15 mouse cellular contexts compared by ENCODE assay signal in genomic region chr2:153263053-153263452, GRCm38 (mm10). TPM values are rescaled to one million over a fixed set of nuclear protein-coding genes. Genes with fewer than 3 reads are reported as not detected.
DNase-seq lines count a peak whose midpoint lies in the region; ATAC-seq lines count a peak whose summit lies in the region.
"Had no signal": no experiment of that assay in that cellular context is flagged by ENCODE, and none has a peak within 500 bp of the region (broad histone marks: within the 10 kb centered on the region; RNA-seq: fewer than 3 reads in every experiment).

No protein-coding gene starts in this region.

- peak; percentile 88 for DNase-seq in T-cell, adult 2 months (ENCODE audit: low spot score)
- DNase-seq in thymus, postnatal 10 days (ENCODE audit: low spot score in 2 of 2), result peak; percentile 58 to 71
- DNase-seq in heart, postnatal 36 days, result no peak
- no peak for DNase-seq in cerebellum, postnatal 14 days
- no peak for DNase-seq in left cerebral cortex, postnatal 36 days (ENCODE audit: low spot score in 2 of 2)
- DNase-seq: adrenal gland, postnatal 36 days; gastrocnemius, postnatal 25 days; lung, embryonic 14.5 days; right cerebral cortex, adult 18-20 months had no signal

- intact Hi-C loops in heart, postnatal 36 days (cut with DNase I), result no loop called here
- intact Hi-C loops in left cerebral cortex, postnatal 36 days (cut with DNase I), result no loop called here

- 0 out of 2 replicates have a peak, but pooled peaks cover 7% of the 10 kb centered on the region for H3K4me1 ChIP-seq in intestine, embryonic 15.5 days (replicated peaks)
- H3K4me1 ChIP-seq: embryonic facial prominence, embryonic 12.5 days had no signal

- H3K9me3 ChIP-seq in intestine, embryonic 15.5 days, result no peaks in the 10 kb centered on the region
- H3K9me3 ChIP-seq: embryonic facial prominence, embryonic 12.5 days; heart, embryonic 13.5 days had no signal

- H3K4me2 ChIP-seq in intestine, embryonic 15.5 days (replicated peaks), result no peak overlapping the region
- H3K4me2 ChIP-seq: embryonic facial prominence, embryonic 12.5 days; heart, embryonic 13.5 days; lung, embryonic 14.5 days had no signal

- ATAC-seq in CD4-positive, CD25-positive, alpha-beta regulatory T cell, adult 4 months, result peak; percentile 96
- peak; percentile 51 for ATAC-seq in monocyte, adult 5-6 weeks (replicated peaks; ENCODE audit: insufficient number of reproducible peaks, low FRiP score, low TSS enrichment, poor library complexity, severe bottlenecking)
- no peak for ATAC-seq in intestine, embryonic 15.5 days

- H3K36me3 ChIP-seq in intestine, embryonic 15.5 days, result peaks cover 34% of the 10 kb centered on the region

- no peak overlapping the region for H3K4me3 ChIP-seq in intestine, embryonic 15.5 days (replicated peaks)
- H3K4me3 ChIP-seq: embryonic facial prominence, embryonic 12.5 days; heart, embryonic 13.5 days had no signal

- WGBS in intestine, embryonic 15.5 days, result 91% methylated on average over 7 of the region's 7 CpGs

- H3K9ac ChIP-seq in intestine, embryonic 15.5 days, result no peak overlapping the region
- H3K9ac ChIP-seq: embryonic facial prominence, embryonic 12.5 days; heart, embryonic 13.5 days; lung, embryonic 14.5 days had no signal

- no peaks in the 10 kb centered on the region for H3K27me3 ChIP-seq in intestine, embryonic 15.5 days (replicated peaks)
- H3K27me3 ChIP-seq: embryonic facial prominence, embryonic 12.5 days; heart, embryonic 13.5 days had no signal

- H3K27ac ChIP-seq in intestine, embryonic 15.5 days, result no peak overlapping the region
- H3K27ac ChIP-seq: embryonic facial prominence, embryonic 12.5 days; heart, embryonic 13.5 days; kidney, postnatal 0 days had no signal

RNA-seq across cellular contexts. Expression of gene Pofut1, which starts 21.7 kb away (rescaled TPM):
- 10 to 100 TPM in 1 of 2 experiments, 1 to 10 TPM in 1; 9.4 to 11.9 TPM for polyA plus RNA-seq in CD4-positive, CD25-positive, alpha-beta regulatory T cell, adult 4 months (2017; shearing (Covaris generic))
- 20.5 to 26.9 TPM (median 23.2 TPM) in 3 replicates for total RNA-seq in monocyte, adult 5-6 weeks (2017)
- total RNA-seq in heart, postnatal 36 days (2021), result 10 to 100 TPM; 13.7 to 14.6 TPM
- 11.7 and 12.1 TPM in 2 replicates for polyA plus RNA-seq in intestine, embryonic 15.5 days (2015; fragmentation: Nextera tagmentation; extraction: Ambion mirVana)
- 10 to 100 TPM; 14.9 to 18.4 TPM for total RNA-seq in left cerebral cortex, postnatal 36 days (2021)

RNA-seq across cellular contexts. Expression of gene Plagl2, which starts 21.8 kb away (rescaled TPM):
- 10 to 100 TPM; 20.2 to 23.1 TPM for polyA plus RNA-seq in CD4-positive, CD25-positive, alpha-beta regulatory T cell, adult 4 months (2017; shearing (Covaris generic))
- 11.5 to 30.3 TPM (median 14.9 TPM) in 3 replicates for total RNA-seq in monocyte, adult 5-6 weeks (2017)
- total RNA-seq in heart, postnatal 36 days (2021), result 1 to 10 TPM; 4.0 to 4.2 TPM
- 46.8 and 48.0 TPM in 2 replicates for polyA plus RNA-seq in intestine, embryonic 15.5 days (2015; fragmentation: Nextera tagmentation; extraction: Ambion mirVana)
- total RNA-seq in left cerebral cortex, postnatal 36 days (2021), result 1 to 10 TPM; 5.2 to 6.5 TPM

RNA-seq across cellular contexts. Expression of gene Kif3b, which starts 28.2 kb away (rescaled TPM):
- polyA plus RNA-seq in CD4-positive, CD25-positive, alpha-beta regulatory T cell, adult 4 months (2017; shearing (Covaris generic)), result 10 to 100 TPM; 11.2 to 13.0 TPM
- total RNA-seq in monocyte, adult 5-6 weeks (2017), result 27.2 to 38.3 TPM (median 34.8 TPM) in 3 replicates
- 1 to 10 TPM; 7.3 to 8.9 TPM for total RNA-seq in heart, postnatal 36 days (2021)
- 7.1 and 7.7 TPM in 2 replicates for polyA plus RNA-seq in intestine, embryonic 15.5 days (2015; fragmentation: Nextera tagmentation; extraction: Ambion mirVana)
- total RNA-seq in left cerebral cortex, postnatal 36 days (2021), result 10 to 100 TPM; 56.4 to 58.6 TPM

RNA-seq across cellular contexts. Expression of gene Tspyl3, which starts 37.8 kb away (rescaled TPM):
- 10 to 100 TPM; 23.8 to 25.2 TPM for polyA plus RNA-seq in CD4-positive, CD25-positive, alpha-beta regulatory T cell, adult 4 months (2017; shearing (Covaris generic))
- 4.9 to 10.7 TPM (median 6.8 TPM) in 3 replicates for total RNA-seq in monocyte, adult 5-6 weeks (2017)
- 1 to 10 TPM; 1.0 to 1.6 TPM for total RNA-seq in heart, postnatal 36 days (2021)
- polyA plus RNA-seq in intestine, embryonic 15.5 days (2015; fragmentation: Nextera tagmentation; extraction: Ambion mirVana), result 10.3 and 11.4 TPM in 2 replicates
- total RNA-seq in left cerebral cortex, postnatal 36 days (2021), result 10 to 100 TPM; 26.2 to 29.5 TPM

Comparison
In these comparisons a context has a peak if more than half of its experiments do, and no peak if none do; other contexts are left out.
1. DNase-seq: peak in T-cell, adult 2 months (single experiment) and thymus, postnatal 10 days (2 of 2); none in heart, postnatal 36 days (0 of 2), cerebellum, postnatal 14 days (0 of 2) and left cerebral cortex, postnatal 36 days (0 of 2).